Mouse (Mus musculus) MEL (cell line): ENCODE results near the gene Lyz1. TPM values are rescaled to one million over a fixed set of nuclear protein-coding genes. Genes with fewer than 3 reads are reported as not detected.

ENCODE experiments used
- DNase-seq: peaks from one replicate; pipeline ENCODE4 v3.0.0; 2011; ENCODE audit warnings: low read depth, low spot score
- H3K27ac ChIP-seq: 2 replicates; pipeline ENCODE4 v1.5.1; 2012; ENCODE audit warnings: low read depth, mild to moderate bottlenecking, control low read depth, low read length, moderate library complexity; ENCODE audit not compliant: control insufficient read depth
- H3K27me3 ChIP-seq, 2 experiments: fragments of 150-350 bp in 1 of 2; sonication (generic) in 1 of 2; 2 replicates each; pipeline ENCODE4 v1.6.1; 2012; ENCODE audit warnings: low read length in 2 of 2, mild to moderate bottlenecking in 2 of 2, improper control_type of control experiment in 1 of 2, moderate library complexity in 1 of 2; ENCODE audit not compliant: insufficient read depth in 2 of 2, control insufficient read depth in 1 of 2
- H3K36me3 ChIP-seq, 2 experiments: 2 replicates each; pipeline ENCODE4 v1.6.1; 2012 to 2014; ENCODE audit warnings: low read length in 2 of 2, improper control_type of control experiment in 1 of 2, inconsistent platforms in 1 of 2, mild to moderate bottlenecking in 1 of 2; ENCODE audit not compliant: insufficient read depth in 2 of 2, control insufficient read depth in 1 of 2
- H3K4me1 ChIP-seq, 2 experiments: fragments of 150-350 bp in 1 of 2; sonication (generic) in 1 of 2; 2 replicates each; pipeline ENCODE4 v1.6.1; 2012; ENCODE audit warnings: low read length in 2 of 2, improper control_type of control experiment in 1 of 2, mild to moderate bottlenecking in 1 of 2; ENCODE audit not compliant: insufficient read depth in 2 of 2, control insufficient read depth in 1 of 2
- H3K4me3 ChIP-seq, 2 experiments: fragments of 150-350 bp in 1 of 2; sonication (generic) in 1 of 2; 2 replicates each; pipeline ENCODE4 v1.5.1; 2012; ENCODE audit warnings: low read depth in 2 of 2, low read length in 2 of 2, mild to moderate bottlenecking in 2 of 2, moderate library complexity in 2 of 2, control low read depth in 1 of 2, improper control_type of control experiment in 1 of 2; ENCODE audit not compliant: control insufficient read depth in 1 of 2, insufficient read depth in 1 of 2
- H3K79me2 ChIP-seq: 2 replicates; pipeline ENCODE4 v1.6.1; 2012; ENCODE audit warnings: mild to moderate bottlenecking, low read length, moderate library complexity; ENCODE audit not compliant: control insufficient read depth, poor library complexity, insufficient read depth
- H3K9ac ChIP-seq: 2 replicates; pipeline ENCODE4 v1.6.1; 2012; ENCODE audit warnings: low read depth, mild to moderate bottlenecking, control low read depth, low read length, moderate library complexity; ENCODE audit not compliant: control insufficient read depth, poor library complexity, severe bottlenecking
- H3K9me3 ChIP-seq: fragments of 150-350 bp; sonication (generic); replicated peaks from 2 replicates; pipeline ENCODE4 v1.6.1; 2012; ENCODE audit warnings: mild to moderate bottlenecking, low read length, improper control_type of control experiment, moderate library complexity; ENCODE audit not compliant: insufficient read depth
- ELF1 ChIP-seq: IDR thresholded peaks from 2 replicates; pipeline ENCODE4 v1.6.1; 2014; ENCODE audit warnings: low read depth, mild to moderate bottlenecking, inconsistent platforms, low read length, improper control_type of control experiment, moderate library complexity
- EP300 ChIP-seq, 2 experiments: IDR thresholded peaks; 2 replicates each; pipeline ENCODE4 v1.6.1; 2011; ENCODE audit warnings: improper control_type of control experiment in 2 of 2, low read length in 2 of 2, low read depth in 1 of 2, mild to moderate bottlenecking in 1 of 2
- GABPA ChIP-seq: IDR thresholded peaks from 2 replicates; pipeline ENCODE4 v1.6.1; 2012; ENCODE audit warnings: low read depth, mild to moderate bottlenecking, inconsistent platforms, low read length, improper control_type of control experiment, moderate library complexity
- HCFC1 ChIP-seq: IDR thresholded peaks from 2 replicates; pipeline ENCODE4 v1.6.1; 2012; ENCODE audit warnings: low read depth, mild to moderate bottlenecking, inconsistent platforms, low read length, improper control_type of control experiment, moderate library complexity
- POLR2AphosphoS5 ChIP-seq: IDR thresholded peaks from 2 replicates; pipeline ENCODE4 v1.6.1; 2012; ENCODE audit warnings: low read depth, borderline replicate concordance, mild to moderate bottlenecking, inconsistent platforms, low read length, moderate library complexity, mixed read lengths
- RAD21 ChIP-seq: IDR thresholded peaks from 2 replicates; pipeline ENCODE4 v1.6.1; 2011; ENCODE audit warnings: mild to moderate bottlenecking, low read depth, low read length, improper control_type of control experiment
- RCOR1 ChIP-seq: IDR thresholded peaks from 2 replicates; pipeline ENCODE4 v1.6.1; 2012; ENCODE audit warnings: low read depth, mild to moderate bottlenecking, inconsistent platforms, low read length, improper control_type of control experiment
- TCF12 ChIP-seq: IDR thresholded peaks from 2 replicates; pipeline ENCODE4 v1.6.1; 2014; ENCODE audit warnings: low read depth, mild to moderate bottlenecking, inconsistent platforms, low read length, improper control_type of control experiment, moderate library complexity
- UBTF ChIP-seq: IDR thresholded peaks from 2 replicates; pipeline ENCODE4 v1.6.1; 2012; ENCODE audit warnings: low read depth, mild to moderate bottlenecking, inconsistent platforms, low read length, improper control_type of control experiment, moderate library complexity, borderline replicate concordance; ENCODE audit not compliant: insufficient read depth
- USF1 ChIP-seq: IDR thresholded peaks from 2 replicates; pipeline ENCODE4 v1.6.1; 2014; ENCODE audit warnings: low read depth, mild to moderate bottlenecking, inconsistent platforms, low read length, improper control_type of control experiment, moderate library complexity
- USF2 ChIP-seq, 2 experiments: IDR thresholded peaks; 2 replicates each; pipeline ENCODE4 v1.6.1; 2011 to 2012; ENCODE audit warnings: improper control_type of control experiment in 2 of 2, low read length in 2 of 2, borderline replicate concordance in 1 of 2, inconsistent platforms in 1 of 2, low read depth in 1 of 2, mild to moderate bottlenecking in 1 of 2; ENCODE audit not compliant: insufficient read depth in 1 of 2
- ZC3H11A ChIP-seq: IDR thresholded peaks from 2 replicates; pipeline ENCODE4 v1.6.1; 2012; ENCODE audit warnings: low read depth, mild to moderate bottlenecking, inconsistent platforms, low read length, improper control_type of control experiment
- ZKSCAN1 ChIP-seq: IDR thresholded peaks from 2 replicates; pipeline ENCODE4 v1.6.1; 2012; ENCODE audit warnings: low read depth, mild to moderate bottlenecking, inconsistent platforms, low read length, improper control_type of control experiment, moderate library complexity
- ZMIZ1 ChIP-seq: IDR thresholded peaks from 2 replicates; pipeline ENCODE4 v1.6.1; 2012; ENCODE audit warnings: low read depth, mild to moderate bottlenecking, inconsistent platforms, low read length, improper control_type of control experiment, moderate library complexity
- polyA plus RNA-seq, 2 experiments: library from polyadenylated mRNA; stranded (reverse) in 1 of 2; unstranded in 1 of 2; fragments of >175 nt in 1 of 2; fragments of >200 nt in 1 of 2; gene quantifications; 2 replicates each; pipeline versions ENCODE4 v1.2.1 to v1.2.4; 2012; ENCODE audit warnings: low replicate concordance in 2 of 2, low read depth in 1 of 2; ENCODE audit not compliant: insufficient read length in 2 of 2, insufficient read depth in 1 of 2, missing spikeins in 1 of 2
- total RNA-seq: library from RNA; depleted of rRNA; stranded (reverse); fragments of 300-350 nt; gene quantifications from 2 replicates; pipeline ENCODE4 v1.2.3, GENCODE M21; 2012

Lyz1 gene
- total and polyA plus RNA-seq, 3 experiments, result not detected

DNA sequence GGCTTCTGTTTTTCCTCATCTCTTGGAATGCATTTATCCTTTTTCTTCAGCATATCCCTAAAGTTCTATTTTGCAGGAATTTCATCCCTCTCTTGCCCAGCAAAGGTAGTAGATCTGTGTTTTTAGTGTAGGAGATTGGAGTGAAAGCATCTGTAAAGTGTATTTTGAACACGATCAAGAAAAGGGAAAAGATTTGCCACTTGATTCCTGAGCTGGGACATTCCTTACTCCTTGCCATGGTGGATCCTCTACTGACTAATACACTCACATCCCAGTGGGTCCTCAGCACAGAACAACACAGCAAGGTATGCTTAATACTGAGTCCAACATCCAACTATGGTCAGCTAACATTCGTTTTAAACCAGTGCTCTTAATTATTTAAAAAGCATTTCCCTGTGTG lies 10.1 kb downstream of the Lyz1 start:
- no peaks in the 10 kb centered on the region for H3K36me3 ChIP-seq
- H3K4me1 ChIP-seq, result no peaks in the 10 kb centered on the region
- no peak for DNase-seq
- H3K9me3 ChIP-seq, result no peaks in the 10 kb centered on the region
- peaks cover 4 to 7% of the 10 kb centered on the region in 2 experiments for H3K27me3 ChIP-seq
- no peaks in the 10 kb centered on the region for H3K79me2 ChIP-seq
- H3K4me3 ChIP-seq, result no peak overlapping the region
- no peak overlapping the region for H3K9ac ChIP-seq
- no peak overlapping the region for H3K27ac ChIP-seq
- TF ChIP-seq UBTF (no peak), ZKSCAN1 (no peak), RAD21 (no peak), HCFC1 (no peak), ZMIZ1 (no peak), POLR2AphosphoS5 (no peak), EP300 (IDR thresholded peaks at IDR 0.05; ENCODE audit: low read depth in 1 of 2, low read length in 2 of 2) (no peak), ELF1 (no peak), TCF12 (no peak), RCOR1 (no peak), USF2 (IDR thresholded peaks at IDR 0.05; ENCODE audit: borderline replicate concordance in 1 of 2, insufficient read depth in 1 of 2, low read depth in 1 of 2, low read length in 2 of 2) (no peak), ZC3H11A (no peak)

DNA sequence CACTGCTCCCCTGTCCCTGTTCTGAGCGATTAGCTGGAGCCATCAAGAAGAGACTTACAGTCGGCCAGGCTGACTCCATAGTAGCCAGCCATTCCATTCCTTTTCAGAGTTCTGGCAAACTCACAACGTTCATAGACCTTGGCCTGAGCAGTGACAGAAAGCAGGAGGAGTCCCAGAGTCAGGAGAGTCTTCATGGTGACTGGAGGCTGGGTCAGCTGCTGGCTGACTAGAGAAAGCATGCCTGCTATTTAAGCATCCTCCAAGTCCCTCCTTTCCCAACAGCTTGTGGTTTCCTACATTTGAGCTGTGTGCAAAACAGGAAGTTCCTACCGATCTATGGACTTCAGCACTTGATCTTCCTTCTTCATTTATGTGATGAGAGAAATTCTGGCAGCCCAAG lies 10.6 kb downstream of the Lyz1 start, which contains the start of gene Lyz2:
Lyz2 (minus strand) TSS at position 273 of the 400 bp plus-strand sequence.
- Histone ChIP-seq H3K27me3 (peaks cover 4 to 7% of the 10 kb centered on the region in 2 experiments), H3K9ac (no peak within 1 kb of the TSS), H3K79me2 (no peaks in the 10 kb centered on the region), H3K4me3 (no peak within 1 kb of the TSS), H3K4me1 (no peaks in the 10 kb centered on the region), H3K9me3 (no peaks in the 10 kb centered on the region), H3K27ac (no peak within 1 kb of the TSS), H3K36me3 (no peaks in the 10 kb centered on the region)
- TF ChIP-seq GABPA (no peak), POLR2AphosphoS5 (no peak), USF1 (no peak), UBTF (no peak), TCF12 (no peak)
- peak; percentile 32 for DNase-seq
